Mouse (Mus musculus) limb, embryonic 12.5 days (tissue): ENCODE data around the gene Olfr464. TPM values are rescaled to one million over a fixed set of nuclear protein-coding genes. Genes with fewer than 3 reads are reported as not detected.
"Not testable (repeated sequence)": the region's sequence is repeated elsewhere in the genome, so short reads cannot be mapped to it uniquely, and the experiment has no call there.

ENCODE experiments used
- ATAC-seq: fragments of 200-750 bp; cut with Nextera tagmentation; 2 replicates; pipeline ENCODE4 v1.8.0; 2017; ENCODE audit warnings: low read depth, moderate TSS enrichment; ENCODE audit not compliant: insufficient number of reproducible peaks, insufficient read depth, low FRiP score, low TSS enrichment
- H3K27ac ChIP-seq: fragments of 300-500 bp; sonication (generic); 2 replicates; pipeline ENCODE4 v1.5.1; 2016; ENCODE audit warnings: mild to moderate bottlenecking, moderate library complexity
- H3K27me3 ChIP-seq: fragments of 300-500 bp; sonication (generic); 2 replicates; pipeline ENCODE4 v1.6.1; 2016; ENCODE audit warnings: mild to moderate bottlenecking, moderate library complexity
- H3K36me3 ChIP-seq: fragments of 300-500 bp; sonication (generic); 2 replicates; pipeline ENCODE4 v1.6.1; 2016; ENCODE audit warnings: mild to moderate bottlenecking, moderate library complexity
- H3K4me1 ChIP-seq: fragments of 300-500 bp; sonication (generic); replicated peaks from 2 replicates; pipeline ENCODE4 v1.6.1; 2016
- H3K4me2 ChIP-seq: fragments of 300-500 bp; sonication (generic); 2 replicates; pipeline ENCODE4 v1.6.1; 2016; ENCODE audit warnings: mild to moderate bottlenecking, moderate library complexity
- H3K4me3 ChIP-seq: fragments of 300-500 bp; sonication (generic); replicated peaks from 2 replicates; pipeline ENCODE4 v1.5.1; 2016; ENCODE audit warnings: mild to moderate bottlenecking
- H3K9ac ChIP-seq: fragments of 300-500 bp; sonication (generic); replicated peaks from 2 replicates; pipeline ENCODE4 v1.6.1; 2016; ENCODE audit warnings: mild to moderate bottlenecking, moderate library complexity
- H3K9me3 ChIP-seq: fragments of 300-500 bp; sonication (generic); 2 replicates; pipeline ENCODE4 v1.6.1; 2016; ENCODE audit warnings: mild to moderate bottlenecking, moderate library complexity
- WGBS: fragments of 180-500 bp; shearing (Covaris S2); methylation state at CpG from one replicate; pipeline ENCODE4 v1.1.7; 2016; 5-methylcytosine and 5-hydroxymethylcytosine counted together
- polyA plus RNA-seq: library from polyadenylated mRNA; unstranded; fragments of >200 nt; fragmentation: Nextera tagmentation; extraction: Ambion mirVana; gene quantifications from 2 replicates; pipeline ENCODE4 v1.2.1, GENCODE M21; 2016

Olfr464 gene
- polyA plus RNA-seq, 1 experiment from 2014 or later = not detected

DNA sequence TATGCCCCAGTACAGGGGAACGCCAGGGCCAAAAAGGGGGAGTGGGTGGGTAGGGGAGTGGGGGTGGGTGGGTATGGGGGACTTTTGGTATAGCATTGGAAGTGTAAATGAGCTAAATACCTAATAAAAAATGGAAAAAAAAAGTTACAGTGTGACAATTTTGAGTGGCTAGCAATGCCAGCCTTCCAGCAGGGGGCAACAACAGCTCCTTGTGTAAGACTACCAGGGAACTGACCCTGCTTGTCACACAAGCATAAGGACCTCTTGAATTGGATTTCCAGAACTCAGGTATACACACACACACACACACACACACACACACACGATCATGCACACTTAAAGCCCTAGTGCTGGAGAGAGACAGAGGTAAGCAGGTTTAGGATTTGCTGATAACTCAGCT is 53.9 kb downstream of the Olfr464 start:
- peaks cover 11% of the 10 kb centered on the region for H3K36me3 ChIP-seq
- H3K4me3 ChIP-seq, H3K4me2 ChIP-seq, H3K4me1 ChIP-seq, H3K27me3 ChIP-seq, ATAC-seq, H3K9me3 ChIP-seq, H3K27ac ChIP-seq, H3K9ac ChIP-seq: not testable (repeated sequence)
- 94% methylated on average over 1 of the region's 2 CpGs for WGBS

Other genes starting within 250 kb of the Olfr464 start
- gene Supt4a, start 183.4 kb downstream of the Olfr464 start, polyA plus RNA-seq = 167 TPM in 2 replicates
- gene Tspoap1, start 160.4 kb downstream of the Olfr464 start, polyA plus RNA-seq = 5.7 and 5.9 TPM in 2 replicates
- 1.7 and 2.6 TPM in 2 replicates for gene Mpo, start 127.4 kb downstream of the Olfr464 start, polyA plus RNA-seq
- 0.09 TPM in 1 of 2 replicates, not detected in the other for gene Lpo, start 92.7 kb downstream of the Olfr464 start, polyA plus RNA-seq
- 19.2 and 21.0 TPM in 2 replicates for gene Mks1, start 67.8 kb downstream of the Olfr464 start, polyA plus RNA-seq
- 0.09 and 0.19 TPM in 2 replicates for gene Epx, start 45.4 kb downstream of the Olfr464 start, polyA plus RNA-seq
- not detected in 2 replicates for gene Olfr462, start 28.7 kb downstream of the Olfr464 start, polyA plus RNA-seq
- gene Olfr463, start 23.6 kb downstream of the Olfr464 start, polyA plus RNA-seq = not detected in 2 replicates
- gene Dynll2, start 66.6 kb upstream of the Olfr464 start, polyA plus RNA-seq = 23.0 and 23.4 TPM in 2 replicates
- gene Srsf1, start 126.4 kb upstream of the Olfr464 start, polyA plus RNA-seq = 505 and 534 TPM in 2 replicates
- gene Vezf1, start 147.3 kb upstream of the Olfr464 start, polyA plus RNA-seq = 56.0 and 65.8 TPM in 2 replicates
- gene Cuedc1, start 177.1 kb upstream of the Olfr464 start, polyA plus RNA-seq = 32.1 and 37.3 TPM in 2 replicates